Mouse (Mus musculus) CH12.LX (cell line): ENCODE measurements around the gene Gpr84.

Experiments used
- CTCF ChIP-seq, 2 experiments: IDR thresholded peaks in 1 of 2; conservative IDR thresholded peaks in 1 of 2; 2 replicates each; pipeline ENCODE4 v1.5.1; 2011 to 2012; ENCODE audit warnings: low read depth in 2 of 2, low read length in 2 of 2, improper control_type of control experiment in 1 of 2, inconsistent platforms in 1 of 2, mild to moderate bottlenecking in 1 of 2, moderate library complexity in 1 of 2
- JUN ChIP-seq: IDR thresholded peaks from 2 replicates; pipeline ENCODE4 v1.6.1; 2011; ENCODE audit warnings: low read depth, mild to moderate bottlenecking, low read length, improper control_type of control experiment, moderate library complexity; ENCODE audit not compliant: insufficient read depth
- KAT2A ChIP-seq: IDR thresholded peaks from 2 replicates; pipeline ENCODE4 v1.6.1; 2012; ENCODE audit warnings: low read length, improper control_type of control experiment, inconsistent platforms; ENCODE audit not compliant: insufficient replicate concordance

GRCm38 (mm10) chr15:103305792-103306645 lies 4.4 kb downstream of the Gpr84 start:
- TF ChIP-seq KAT2A (no peak), JUN (no peak), CTCF (conservative IDR thresholded peaks at IDR 0.05 in 1 of 2, IDR thresholded peaks at IDR 0.05 in 1 of 2; ENCODE audit: low read depth in 2 of 2, low read length in 2 of 2) (no peak)
